Mouse (Mus musculus) neural tube, embryonic 10.5 days (tissue): ENCODE measurements around the gene Srp14.

Experiments used
- DNase-seq: peaks from one replicate; pipeline ENCODE4 v3.0.0-alpha.2; 2017; ENCODE audit warnings: low spot score; ENCODE audit errors: extremely low spot score

Srp14 gene

GRCm38 (mm10) chr2:118490241-118491091 is 11.0 kb upstream of the Srp14 start:
- DNase-seq = peak; percentile 37

- no peak for DNase-seq
These were observed 8.3 kb upstream of the Srp14 start for GRCm38 (mm10) chr2:118487806-118488205.

- DNase-seq = peak; percentile 86
These were observed 7.4 kb upstream of the Srp14 start for GRCm38 (mm10) chr2:118486933-118487332.

GRCm38 (mm10) chr2:118485415-118485814 is 5.9 kb upstream of the Srp14 start:
- no peak for DNase-seq

- DNase-seq = no peak
These were observed 4.9 kb upstream of the Srp14 start for GRCm38 (mm10) chr2:118484386-118484898.

GRCm38 (mm10) chr2:118483032-118483431 is 3.5 kb upstream of the Srp14 start:
- DNase-seq = no peak

- DNase-seq = no peak
These were observed 1.4 kb upstream of the Srp14 start for GRCm38 (mm10) chr2:118480886-118481285.

- no peak for DNase-seq
These were observed 520 bp downstream of the Srp14 start for GRCm38 (mm10) chr2:118478833-118479549.

- no peak for DNase-seq
These were observed 11.2 kb downstream of the Srp14 start for GRCm38 (mm10) chr2:118468354-118468753.

GRCm38 (mm10) chr2:118466601-118467000 is 12.9 kb downstream of the Srp14 start:
- no peak for DNase-seq

- no peak for DNase-seq
These were observed 13.6 kb downstream of the Srp14 start for GRCm38 (mm10) chr2:118465894-118466293.

GRCm38 (mm10) chr2:118464450-118464849 is 15.1 kb downstream of the Srp14 start:
- no peak for DNase-seq

GRCm38 (mm10) chr2:118463480-118463879 is 16.0 kb downstream of the Srp14 start:
- DNase-seq = no peak

- no peak for DNase-seq
These were observed 17.9 kb downstream of the Srp14 start for GRCm38 (mm10) chr2:118461480-118462165.

- no peak for DNase-seq
These were observed 21.8 kb downstream of the Srp14 start for GRCm38 (mm10) chr2:118457463-118458261.

- no peak for DNase-seq
These were observed 22.5 kb downstream of the Srp14 start for GRCm38 (mm10) chr2:118457029-118457428.

- no peak for DNase-seq
These were observed 28.5 kb downstream of the Srp14 start for GRCm38 (mm10) chr2:118451056-118451455.

- DNase-seq = no peak
These were observed 31.3 kb downstream of the Srp14 start for GRCm38 (mm10) chr2:118448181-118448580.

GRCm38 (mm10) chr2:118445696-118446674 is 33.5 kb downstream of the Srp14 start:
- no peak for DNase-seq

GRCm38 (mm10) chr2:118442723-118443122 is 36.8 kb downstream of the Srp14 start:
- DNase-seq = no peak
